Mouse (Mus musculus): ENCODE data around the gene Mob3a. TPM values are rescaled to one million over a fixed set of nuclear protein-coding genes. Genes with fewer than 3 reads are reported as not detected.

The Mob3a gene
- 15.2 and 18.8 TPM in 2 replicates for total RNA-seq (2021)
- long read RNA-seq, transcript Mob3a-201 (4 exons, 2,682 nt) = major isoform, 10 of 20 reads
- long read RNA-seq, partial matches to known transcripts = 10 of 20 reads
- long read RNA-seq, other reads (novel, unspliced or antisense) = 0 of 20 reads

DNA sequence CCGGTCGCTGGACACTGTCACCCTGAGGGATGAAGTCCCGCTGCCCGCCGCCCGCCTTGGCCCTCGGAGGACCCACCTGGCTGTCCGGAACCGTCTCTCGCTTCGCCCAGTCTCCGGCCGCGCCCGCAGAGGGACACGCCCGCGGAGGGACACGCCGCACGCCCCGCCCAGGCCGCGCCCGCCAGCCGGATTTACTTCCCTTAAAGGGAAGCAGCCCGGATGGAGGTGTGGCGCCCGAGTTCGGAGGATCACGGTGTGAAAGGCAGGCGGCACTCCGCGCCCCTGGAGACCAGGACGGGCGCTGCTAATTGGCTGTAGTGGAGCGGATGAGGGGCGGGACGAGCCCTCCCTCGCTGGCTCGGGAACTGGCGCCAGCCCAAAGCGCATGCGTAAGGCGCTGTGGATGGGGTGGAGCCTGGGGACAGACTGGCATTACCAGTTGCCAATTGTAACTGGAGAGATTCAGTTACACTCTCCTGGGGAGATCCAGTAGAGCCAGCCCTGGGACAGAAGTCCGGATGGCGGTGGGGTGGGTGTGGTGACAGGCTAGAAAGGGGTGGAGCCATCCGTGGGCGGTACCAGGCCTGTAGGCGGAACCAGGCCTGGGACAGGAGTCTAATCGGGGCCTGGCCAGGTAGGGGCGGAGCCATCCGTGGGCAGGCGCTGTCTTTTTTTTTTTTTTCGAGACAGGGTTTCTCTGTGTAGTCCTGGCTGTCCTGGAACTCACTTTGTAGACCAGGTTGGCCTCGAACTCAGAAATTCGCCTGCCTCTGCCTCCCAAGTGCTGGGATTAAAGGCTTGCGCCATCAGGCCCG is at the start of gene Mob3a, which contains the start of gene Izumo4:
Gene Mob3a, minus strand, starts transcription at position 257 of the 815 bp plus-strand sequence.
Gene Izumo4, plus strand, starts transcription at position 464 of the 815 bp plus-strand sequence.
- peak; percentile 98 for DNase-seq

DNA sequence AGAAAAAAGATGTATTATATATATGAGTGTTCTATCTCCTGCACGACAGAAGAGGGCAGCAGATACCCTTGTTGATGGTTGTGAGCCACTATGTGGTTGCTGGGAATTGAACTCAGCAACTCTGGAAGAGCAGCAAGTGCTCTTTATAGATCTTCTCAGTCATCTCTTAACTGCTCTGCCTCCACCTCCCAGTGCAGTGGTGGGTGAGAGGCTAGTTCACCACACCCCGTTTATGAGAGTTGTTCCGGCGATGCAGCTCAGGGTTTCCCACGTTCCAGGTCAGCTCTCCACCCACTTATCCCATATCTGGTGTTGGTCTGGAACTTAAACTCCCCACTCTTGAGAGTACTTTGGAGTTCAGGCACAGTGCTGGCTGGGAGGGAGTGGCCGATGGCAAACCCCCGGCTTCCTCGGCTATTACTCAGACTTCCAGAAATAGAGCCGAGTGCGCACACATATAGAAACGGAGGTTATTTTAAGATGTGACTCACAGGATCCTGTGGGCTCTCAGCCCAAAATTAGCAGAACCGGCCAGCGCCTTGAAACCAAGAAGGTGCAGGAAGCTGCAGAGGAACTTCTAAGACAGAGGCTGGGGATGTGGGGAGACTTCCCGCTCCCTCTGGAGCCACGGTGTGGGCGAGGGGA is 49.5 kb upstream of the Mob3a start:
- DNase-seq = peak; percentile 55

DNA sequence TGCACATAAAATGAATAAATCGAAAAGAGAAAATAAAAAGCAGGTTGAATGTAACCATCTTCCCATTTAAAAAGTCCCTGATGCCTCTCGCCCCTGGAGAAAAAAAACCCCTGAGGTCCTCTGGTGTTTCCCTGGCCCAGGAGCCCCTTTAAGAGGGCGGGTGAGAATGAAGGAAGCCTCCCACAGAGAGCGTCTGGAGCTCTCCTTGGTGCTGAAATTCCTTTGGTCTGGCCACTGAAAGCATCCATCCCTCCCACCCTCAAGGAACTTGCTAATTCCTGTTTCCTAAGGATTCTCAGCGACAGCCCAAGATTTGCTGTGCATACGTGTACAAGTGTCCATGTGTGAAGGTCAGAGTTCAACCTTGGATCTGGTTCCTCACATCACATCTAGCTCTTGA is 46.8 kb upstream of the Mob3a start:
- peak; percentile 52 for DNase-seq

DNA sequence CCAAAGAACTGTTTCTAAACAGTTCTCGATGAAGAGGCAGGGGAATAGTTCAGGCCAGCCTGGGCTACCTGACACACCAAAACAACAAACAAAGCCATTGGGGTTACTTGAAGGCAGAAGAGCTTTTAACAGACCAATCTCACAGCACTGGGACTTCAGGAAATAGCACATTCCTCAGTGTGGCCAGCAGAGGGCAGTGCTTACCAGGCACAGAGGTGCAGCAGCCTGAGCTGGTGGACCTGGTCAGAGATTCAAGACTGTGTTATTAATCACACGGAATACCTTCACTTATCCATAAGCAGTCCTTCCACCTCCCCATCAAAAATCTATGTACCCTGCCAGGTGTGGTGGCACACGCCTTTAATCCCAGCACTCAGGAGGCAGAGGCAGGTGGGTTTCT is 45.6 kb upstream of the Mob3a start:
- DNase-seq = peak; percentile 83

DNA sequence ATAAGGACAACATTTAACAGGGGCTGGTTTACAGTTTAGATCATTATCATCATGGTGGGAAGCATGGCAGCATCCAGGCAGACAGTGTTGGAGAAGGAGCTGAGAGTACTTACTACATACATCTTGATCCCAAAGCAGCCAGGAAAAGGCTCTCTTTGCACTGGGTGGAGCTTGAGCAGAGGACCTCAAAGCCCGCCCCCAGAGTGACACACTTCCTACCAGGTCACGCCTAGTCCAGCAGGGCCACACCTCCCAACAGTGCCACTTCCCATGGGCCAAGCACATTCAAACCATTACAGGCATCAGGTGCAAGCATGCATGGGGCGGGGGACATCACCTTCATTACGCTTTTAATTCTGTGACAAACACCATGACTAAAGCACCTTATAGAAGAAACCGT is 42.5 kb upstream of the Mob3a start:
- DNase-seq = peak; percentile 60

DNA sequence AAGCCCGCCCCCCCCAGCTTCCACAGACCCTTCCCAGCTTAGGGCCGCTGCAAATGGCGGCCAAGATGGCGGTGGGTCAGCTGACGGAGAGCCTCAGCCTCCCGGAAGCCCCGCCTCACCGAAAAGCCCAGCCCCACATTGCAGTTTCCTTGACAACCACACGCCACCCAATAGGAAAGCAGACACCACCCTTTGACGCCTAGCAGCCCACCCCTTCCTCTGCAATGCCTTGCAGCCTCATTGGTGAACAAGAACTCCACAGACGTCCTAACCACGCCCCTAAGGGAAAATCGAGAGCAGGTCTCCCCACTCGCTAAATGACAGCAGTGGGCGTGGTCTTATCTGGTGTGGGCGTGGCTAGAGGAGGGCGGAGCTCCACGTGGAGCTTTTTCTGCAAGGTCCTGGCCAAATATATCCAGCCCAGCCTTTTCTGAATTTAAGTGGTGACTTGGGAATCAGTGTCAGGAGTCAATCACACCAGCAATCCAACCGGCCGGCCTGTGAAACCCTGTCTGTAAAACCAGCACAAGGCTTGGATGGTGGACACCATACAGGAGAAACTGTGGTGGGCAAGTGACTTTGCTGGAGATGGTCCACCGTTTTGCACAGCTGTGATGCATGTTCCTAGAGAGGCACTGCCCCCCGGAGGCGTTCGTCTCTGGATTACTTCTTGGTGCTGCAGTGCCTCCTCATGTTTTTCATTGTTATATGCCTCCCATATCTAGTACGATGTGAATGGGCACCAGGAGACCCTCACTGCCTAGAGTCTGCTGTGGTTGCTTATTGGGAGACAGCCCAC is 40.6 kb upstream of the Mob3a start, which contains the start of gene Ap3d1:
Gene Ap3d1, minus strand, starts transcription at position 85 of the 799 bp plus-strand sequence.
- DNase-seq = peak; percentile 94

DNA sequence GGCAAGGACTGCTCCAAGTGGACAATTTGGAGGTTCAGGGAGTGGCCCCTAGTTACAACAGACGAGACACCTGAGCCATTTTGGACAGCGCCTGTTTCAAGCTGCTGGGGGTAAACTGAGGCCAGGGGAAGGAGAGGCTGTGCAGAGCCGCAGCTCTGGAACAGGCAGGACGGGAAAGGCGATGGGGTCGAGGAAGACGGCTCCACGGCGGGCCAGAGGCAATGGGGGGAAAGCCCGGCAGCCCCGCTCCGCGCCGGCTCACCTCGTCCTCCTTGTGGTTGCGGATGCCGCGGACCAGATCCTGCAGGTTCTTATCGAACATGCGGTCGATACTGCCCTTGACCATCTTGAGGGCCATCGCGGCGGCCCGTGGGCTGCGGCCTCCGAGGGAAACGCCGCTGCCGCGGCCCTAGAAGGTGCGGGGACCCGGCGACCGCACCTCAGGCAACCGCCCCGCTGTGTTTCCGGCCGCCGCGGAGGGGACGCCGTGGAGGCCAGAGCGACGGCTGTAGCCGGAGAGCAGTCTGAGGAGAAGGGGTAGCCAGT is 39.9 kb upstream of the Mob3a start:
- DNase-seq = peak; percentile 24

DNA sequence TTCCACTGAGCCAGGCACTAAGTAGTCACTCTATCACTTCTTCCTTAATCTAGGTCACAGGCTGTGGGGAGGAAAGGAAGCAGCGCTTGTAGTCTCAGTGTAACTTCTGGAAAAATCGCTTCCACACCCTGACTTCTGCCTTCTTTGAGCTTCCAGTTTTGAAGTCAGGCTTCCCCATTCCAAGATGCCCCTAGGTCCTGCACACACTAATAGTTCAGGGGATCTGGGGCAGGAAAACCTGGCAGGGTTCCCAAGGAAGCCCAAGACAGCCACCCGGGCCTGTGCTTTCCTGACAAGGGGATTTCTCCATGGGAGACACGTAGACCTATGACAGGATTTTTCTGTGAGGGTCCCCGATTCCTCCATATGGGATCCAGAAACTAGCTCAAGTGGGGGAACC is 39.4 kb upstream of the Mob3a start:
- peak; percentile 29 for DNase-seq

DNA sequence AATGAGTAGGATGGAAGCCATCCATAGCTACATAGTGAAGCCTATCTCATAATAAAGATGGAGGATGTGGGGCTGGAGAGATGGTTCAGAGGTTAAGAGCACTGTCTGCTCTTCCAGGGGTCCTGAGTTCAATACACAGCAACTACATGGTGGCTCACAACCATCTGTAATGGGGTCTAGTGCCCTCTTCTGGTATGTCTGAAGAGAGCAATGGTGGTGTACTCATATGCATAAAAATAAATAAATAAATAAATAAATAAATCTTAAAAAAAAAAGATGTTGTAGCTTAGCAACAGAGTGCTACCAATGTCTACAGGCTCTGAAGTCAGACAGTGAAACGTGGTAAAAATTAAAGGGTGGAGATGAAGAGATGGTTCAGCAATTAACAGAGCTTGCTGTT is 36.9 kb upstream of the Mob3a start:
- DNase-seq = no peak

DNA sequence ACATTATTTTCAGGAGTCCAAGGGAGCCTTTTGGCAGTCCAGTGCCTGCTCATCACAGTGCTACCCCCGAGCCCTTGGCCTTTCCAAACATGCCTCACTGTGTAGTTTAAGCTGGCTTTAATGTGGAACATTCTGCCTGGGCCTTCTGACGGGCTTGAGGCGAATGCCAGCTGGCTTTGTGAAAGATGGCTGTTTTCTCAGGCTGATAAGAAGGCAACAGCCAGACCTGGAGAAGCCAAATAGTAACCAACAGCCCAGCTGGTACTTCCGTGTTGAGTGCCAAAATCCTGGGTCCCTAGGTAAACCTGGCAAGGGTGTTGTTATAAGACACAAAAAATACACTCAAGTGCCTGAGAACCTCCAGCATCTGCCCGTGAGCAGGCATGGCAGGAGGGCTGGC is 35.0 kb upstream of the Mob3a start:
- DNase-seq = no peak

DNA sequence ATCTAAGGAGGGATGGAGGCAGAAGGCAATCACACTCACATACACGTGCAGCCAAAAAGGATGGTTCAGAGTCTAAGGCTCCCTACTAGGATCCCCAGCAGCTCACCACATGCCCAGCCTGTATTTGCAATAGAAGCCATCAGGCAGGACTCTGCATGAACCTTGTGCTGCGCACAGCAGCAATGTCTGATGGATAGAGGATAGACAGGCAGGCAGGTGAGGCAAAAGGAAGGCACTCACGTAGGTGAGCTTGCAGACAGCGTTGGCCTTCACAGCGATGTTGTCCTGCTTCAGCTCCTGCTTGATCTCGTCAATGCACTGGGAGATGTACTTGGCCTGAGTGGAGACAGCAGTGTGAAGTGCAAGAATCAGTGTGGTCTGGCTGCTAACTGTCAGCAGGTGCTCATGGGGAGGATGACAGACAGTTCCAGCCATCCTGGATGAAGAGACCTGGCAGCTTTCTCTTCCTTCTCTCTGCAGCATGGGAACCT is 30.9 kb upstream of the Mob3a start:
- no peak for DNase-seq

DNA sequence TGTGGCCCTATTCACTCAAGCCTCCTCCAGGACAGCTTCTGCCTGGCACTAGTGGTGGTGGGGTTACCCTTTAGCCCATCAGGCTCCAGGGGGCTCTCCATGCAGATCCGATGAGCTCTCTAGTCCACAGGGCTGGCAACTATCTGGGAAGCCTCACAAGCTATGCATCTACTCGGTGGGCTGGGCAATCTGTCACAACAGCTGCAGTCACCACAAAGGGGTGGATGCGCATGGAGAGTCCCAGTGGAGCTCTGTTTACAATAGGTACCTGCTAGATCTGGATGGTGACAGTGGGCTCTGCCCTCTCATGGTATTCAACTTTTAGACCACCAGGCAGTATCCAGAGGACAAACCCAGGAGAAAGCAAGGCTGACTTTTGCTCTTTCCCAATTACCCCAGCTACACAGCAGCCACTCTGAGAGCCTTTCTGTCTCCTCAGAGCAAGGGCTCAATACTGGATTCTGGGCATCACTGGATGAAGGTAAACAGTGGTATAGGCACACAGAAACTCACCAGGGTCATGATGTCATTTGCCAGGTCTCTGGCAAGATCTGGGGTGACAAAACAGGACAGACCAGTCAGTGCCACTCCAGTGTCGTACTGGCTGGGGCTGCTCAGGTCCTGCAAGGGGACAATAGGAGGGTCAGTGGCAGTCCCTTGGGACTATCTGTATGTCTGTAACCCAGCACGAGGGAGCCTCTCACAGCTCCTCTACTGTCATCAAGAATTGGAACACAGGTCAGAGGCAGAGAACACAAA is 25.8 kb upstream of the Mob3a start:
- no peak for DNase-seq

DNA sequence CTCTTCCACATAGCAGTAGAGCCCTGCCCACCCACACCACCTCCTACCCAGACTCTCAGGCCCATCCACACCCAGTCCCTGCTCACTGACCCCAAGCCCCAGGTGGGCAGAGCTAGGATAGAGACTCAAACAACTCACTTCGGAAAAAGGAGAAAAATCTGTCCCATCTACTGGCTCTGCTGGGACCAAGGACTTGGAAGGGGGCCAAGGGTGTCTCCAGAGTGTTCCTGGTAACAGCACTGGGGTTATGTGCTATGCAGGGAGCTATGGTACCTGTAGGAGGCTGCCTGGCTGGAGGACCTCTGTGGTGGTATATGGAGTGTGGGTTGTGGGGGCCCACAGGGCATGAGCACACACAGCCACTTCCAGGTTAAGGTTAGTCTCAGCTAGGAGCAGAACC is 15.5 kb upstream of the Mob3a start:
- DNase-seq = peak; percentile 62

DNA sequence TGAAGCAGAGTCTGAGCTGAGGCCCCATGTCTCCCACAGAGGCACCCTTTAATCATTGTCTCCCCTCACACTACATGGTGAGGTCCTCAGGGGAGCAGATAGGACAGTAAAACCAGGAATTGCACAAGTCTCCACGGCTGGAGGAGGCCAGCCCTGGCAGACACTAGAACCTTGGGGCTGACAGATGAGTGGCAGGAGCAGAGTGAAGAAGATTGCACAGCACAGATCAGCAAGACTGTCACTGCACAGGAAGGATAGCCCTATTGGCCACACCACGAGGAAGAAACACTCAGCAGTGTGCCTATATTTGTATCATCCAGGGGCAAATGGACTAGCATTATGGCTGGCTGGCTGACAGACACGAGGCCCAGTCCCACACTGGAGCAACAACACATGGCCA is 9.1 kb upstream of the Mob3a start:
- DNase-seq = no peak

DNA sequence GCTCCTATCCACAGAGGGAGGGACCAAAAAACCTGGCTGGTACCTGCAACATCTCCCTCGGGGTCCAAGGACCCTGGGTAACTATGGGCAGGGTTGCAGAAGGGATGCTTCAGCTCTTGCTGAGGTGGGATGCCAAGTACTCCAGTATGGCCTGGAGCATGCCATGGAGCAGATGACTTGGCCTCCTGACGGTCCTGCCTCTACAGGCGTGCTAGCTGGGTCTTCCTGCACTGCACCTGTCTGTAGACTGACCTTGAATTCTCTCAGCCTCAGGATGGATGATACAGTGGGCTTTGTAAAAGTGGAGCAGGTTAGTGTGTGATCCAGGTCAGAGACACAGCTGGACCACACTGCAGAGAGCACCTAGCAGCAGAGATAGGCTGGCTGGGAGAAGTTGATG is 3.7 kb upstream of the Mob3a start:
- DNase-seq = no peak

DNA sequence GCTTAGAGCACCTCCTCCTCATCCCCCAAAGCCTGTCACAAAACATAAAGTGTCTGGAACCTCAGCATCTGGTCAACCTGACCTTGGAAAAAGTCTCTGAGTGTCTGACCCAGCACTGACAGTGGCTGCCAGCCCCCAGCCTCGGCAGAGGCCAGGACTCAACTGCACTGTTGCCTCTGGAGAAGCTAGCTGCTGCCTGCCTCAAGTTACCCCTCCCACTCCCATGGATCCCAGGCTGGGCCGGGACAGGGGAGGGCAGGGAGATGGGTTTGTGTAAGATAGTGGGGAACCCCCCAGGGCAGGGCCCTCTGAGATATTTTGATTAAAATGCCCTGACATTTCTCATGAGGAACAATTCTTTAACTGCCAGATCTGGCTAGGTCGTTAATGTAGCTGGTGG is 3.3 kb upstream of the Mob3a start:
- DNase-seq = no peak

DNA sequence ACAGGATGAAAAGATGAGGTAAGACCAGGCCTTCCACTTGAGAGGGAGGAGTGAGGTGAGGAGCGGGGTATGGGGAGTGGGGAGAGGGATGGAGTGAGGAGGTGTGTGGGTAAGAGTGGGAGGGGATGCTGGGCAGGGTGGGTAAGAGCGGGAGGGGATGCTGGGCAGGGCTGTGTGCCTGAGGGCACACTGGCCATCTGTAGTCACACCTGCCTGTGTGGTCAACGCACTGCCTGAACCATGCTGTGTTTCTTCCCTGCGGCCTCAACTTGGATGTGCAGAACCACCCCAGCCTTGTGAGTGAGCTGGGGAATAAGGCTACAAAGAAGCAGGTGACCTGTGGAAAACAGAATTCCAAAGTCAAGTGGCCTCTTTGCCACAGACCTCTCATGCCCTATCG is 2.6 kb upstream of the Mob3a start:
- no peak for DNase-seq

DNA sequence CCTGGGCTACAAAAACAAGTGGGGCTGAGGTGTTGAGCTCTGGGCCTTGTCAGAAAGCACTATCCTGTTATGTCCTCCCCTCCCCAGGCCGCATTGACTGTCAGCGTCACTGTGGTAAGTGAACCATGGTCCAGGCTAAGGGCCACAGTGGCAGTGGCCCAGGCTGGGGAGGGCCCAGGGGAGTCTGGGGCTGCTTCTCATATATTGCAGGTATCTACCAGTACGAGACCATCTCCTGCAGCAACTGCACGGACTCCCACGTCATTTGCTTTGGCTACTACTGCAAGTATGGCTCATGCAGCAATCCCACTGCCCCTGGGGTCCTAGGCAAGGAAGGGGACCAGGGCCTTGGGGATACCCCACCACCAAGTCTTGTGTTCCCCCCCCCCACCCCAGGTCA is 1.9 kb upstream of the Mob3a start:
- no peak for DNase-seq

DNA sequence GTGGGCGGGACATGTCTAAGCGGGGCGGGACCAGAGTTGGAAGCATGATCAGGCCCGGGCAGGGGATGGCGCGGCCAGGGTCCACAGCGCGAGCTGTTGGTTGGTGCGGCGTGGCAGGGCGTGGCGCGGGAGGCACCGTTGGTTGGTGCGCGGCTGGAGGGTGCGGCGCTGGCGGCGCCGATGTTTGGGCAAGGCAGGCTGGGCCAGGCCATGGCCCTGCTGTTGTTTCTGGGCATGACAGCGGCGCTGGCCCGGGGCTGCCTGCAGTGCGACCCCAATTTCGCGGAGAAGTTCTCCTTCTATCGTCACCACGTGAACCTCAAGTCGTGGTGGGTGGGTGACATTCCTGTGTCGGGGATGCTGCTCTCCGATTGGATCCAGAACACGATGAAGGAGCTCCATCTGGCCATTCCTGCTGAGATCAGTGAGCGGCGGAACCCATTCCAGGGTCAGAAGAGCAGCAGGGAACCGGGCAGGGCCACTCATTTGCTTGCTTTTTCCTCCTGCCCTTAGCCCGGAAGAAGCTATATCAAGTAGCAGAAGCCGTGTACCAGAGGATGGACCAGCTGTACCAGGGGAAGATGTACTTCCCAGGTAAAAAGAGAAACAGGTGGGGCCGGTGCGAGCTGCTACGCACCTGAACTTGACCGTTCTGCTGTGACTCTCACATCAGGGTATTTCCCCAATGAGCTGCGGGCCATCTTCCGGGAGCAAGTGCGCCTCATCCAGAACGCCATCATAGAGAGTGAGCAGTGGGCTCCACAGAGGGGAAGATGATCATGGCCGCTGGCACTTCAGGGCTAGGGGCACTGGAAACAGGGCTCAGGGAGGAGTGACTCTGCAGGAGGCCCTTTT is 986 bp upstream of the Mob3a start:
- peak; percentile 96 for DNase-seq

DNA sequence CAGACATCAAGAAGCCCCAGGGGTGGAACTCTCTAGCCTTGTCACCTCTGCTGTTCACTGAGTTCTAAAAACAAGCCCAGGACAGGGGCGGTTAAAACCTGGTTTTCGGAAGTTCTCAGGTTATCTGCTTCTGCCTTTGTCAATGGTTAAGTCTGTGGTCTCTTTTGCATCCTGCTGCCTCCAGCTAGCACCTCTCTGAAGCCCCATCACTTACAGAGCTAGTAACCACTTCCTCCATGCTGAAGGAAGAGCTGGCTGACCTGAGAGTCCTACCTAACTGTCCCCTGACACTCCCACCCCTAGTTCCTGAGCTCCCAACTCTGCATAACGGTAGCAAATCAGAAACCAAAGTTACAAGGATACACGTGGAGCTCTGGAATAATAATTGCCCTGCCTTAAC is 1.0 kb downstream of the Mob3a start:
- DNase-seq = no peak
